Mouse (Mus musculus) embryonic facial prominence, embryonic 11.5 days (tissue): ENCODE measurements around the gene Slc32a1. TPM values are rescaled to one million over a fixed set of nuclear protein-coding genes. Genes with fewer than 3 reads are reported as not detected.

ENCODE experiments used
- ATAC-seq: fragments of 200-750 bp; cut with Nextera tagmentation; replicated peaks from 2 replicates; pipeline ENCODE4 v1.8.0; 2017; ENCODE audit warnings: low read depth; ENCODE audit not compliant: insufficient number of reproducible peaks, low FRiP score, low TSS enrichment
- DNase-seq: peaks from one replicate; pipeline ENCODE4 v3.0.0-alpha.2; 2015; ENCODE audit warnings: low spot score
- H3K27ac ChIP-seq: fragments of 300-500 bp; sonication (generic); replicated peaks from 2 replicates; pipeline ENCODE4 v1.5.1; 2014; ENCODE audit warnings: mild to moderate bottlenecking, low read depth, low read length, control low read depth
- H3K27me3 ChIP-seq: fragments of 300-500 bp; sonication (generic); 2 replicates; pipeline ENCODE4 v1.6.1; 2014; ENCODE audit warnings: mild to moderate bottlenecking, low read length, moderate library complexity, mixed read lengths; ENCODE audit not compliant: control insufficient read depth, insufficient read depth
- H3K36me3 ChIP-seq: fragments of 300-500 bp; sonication (generic); replicated peaks from 2 replicates; pipeline ENCODE4 v1.6.1; 2014; ENCODE audit warnings: low read depth, mild to moderate bottlenecking, low read length, moderate library complexity, mixed read lengths; ENCODE audit not compliant: control insufficient read depth, insufficient read depth
- H3K4me1 ChIP-seq: fragments of 300-500 bp; sonication (generic); 2 replicates; pipeline ENCODE4 v1.6.1; 2014; ENCODE audit warnings: low read length, mixed read lengths; ENCODE audit not compliant: control insufficient read depth, insufficient read depth
- H3K4me2 ChIP-seq: fragments of 300-500 bp; sonication (generic); 2 replicates; pipeline ENCODE4 v1.6.1; 2014; ENCODE audit warnings: low read depth, mild to moderate bottlenecking, control low read depth, low read length, moderate library complexity
- H3K4me3 ChIP-seq: fragments of 300-500 bp; sonication (generic); 2 replicates; pipeline ENCODE4 v1.5.1; 2014; ENCODE audit warnings: low read depth, low read length, control low read depth
- H3K9ac ChIP-seq: fragments of 300-500 bp; sonication (generic); replicated peaks from 2 replicates; pipeline ENCODE4 v1.6.1; 2014; ENCODE audit warnings: mild to moderate bottlenecking, control low read depth, low read length
- H3K9me3 ChIP-seq: fragments of 300-500 bp; sonication (generic); replicated peaks from 2 replicates; pipeline ENCODE4 v1.6.1; 2016; ENCODE audit warnings: mild to moderate bottlenecking, low read length, inconsistent platforms, mixed read lengths; ENCODE audit not compliant: control insufficient read depth
- WGBS: fragments of 180-500 bp; shearing (Covaris S2); extraction: QIAGEN DNeasy Blood & Tissue Kit; methylation state at CpG from one replicate; pipeline ENCODE4 v1.1.7; 2014; 5-methylcytosine and 5-hydroxymethylcytosine counted together
- polyA plus RNA-seq: library from polyadenylated mRNA; unstranded; fragments of >200 nt; fragmentation: Nextera tagmentation; extraction: Ambion mirVana; gene quantifications from 2 replicates; pipeline ENCODE4 v1.2.1, GENCODE M21; 2014

Gene Slc32a1
- polyA plus RNA-seq, 1 experiment from 2014 or later, result 0.27 TPM

DNA sequence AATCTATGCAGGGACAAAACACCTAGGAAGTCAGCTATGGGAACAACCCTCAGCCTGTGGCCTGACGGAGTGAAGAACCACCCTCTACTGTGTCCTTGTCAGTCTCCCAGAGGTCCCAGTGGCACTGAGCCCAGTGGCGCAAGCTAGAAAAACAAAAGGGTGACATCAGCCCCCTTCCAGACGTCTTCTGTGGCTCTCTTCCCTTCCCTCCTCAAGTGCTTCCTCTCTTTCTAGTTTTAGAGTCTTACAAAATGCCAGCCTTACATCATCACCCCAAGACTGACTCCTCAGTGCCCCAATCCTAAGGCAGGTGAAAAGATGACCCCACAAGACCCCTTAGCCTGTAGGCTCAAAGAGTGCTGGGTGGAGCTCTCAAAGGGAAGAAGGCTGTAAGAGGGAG, 20.1 kb upstream of the Slc32a1 start:
- H3K27me3 ChIP-seq, result no peaks in the 10 kb centered on the region
- H3K4me2 ChIP-seq, result no peak overlapping the region
- ATAC-seq (no peak), DNase-seq (no peak)
- H3K9me3 ChIP-seq, result no peaks in the 10 kb centered on the region
- no peak overlapping the region for H3K27ac ChIP-seq
- no peak overlapping the region for H3K4me3 ChIP-seq
- H3K36me3 ChIP-seq, result no peaks in the 10 kb centered on the region
- no peaks in the 10 kb centered on the region; the same call in 1 of the 2 replicates for H3K4me1 ChIP-seq
- no peak overlapping the region for H3K9ac ChIP-seq
- 62% methylated on average over 3 of the region's 3 CpGs for WGBS

DNA sequence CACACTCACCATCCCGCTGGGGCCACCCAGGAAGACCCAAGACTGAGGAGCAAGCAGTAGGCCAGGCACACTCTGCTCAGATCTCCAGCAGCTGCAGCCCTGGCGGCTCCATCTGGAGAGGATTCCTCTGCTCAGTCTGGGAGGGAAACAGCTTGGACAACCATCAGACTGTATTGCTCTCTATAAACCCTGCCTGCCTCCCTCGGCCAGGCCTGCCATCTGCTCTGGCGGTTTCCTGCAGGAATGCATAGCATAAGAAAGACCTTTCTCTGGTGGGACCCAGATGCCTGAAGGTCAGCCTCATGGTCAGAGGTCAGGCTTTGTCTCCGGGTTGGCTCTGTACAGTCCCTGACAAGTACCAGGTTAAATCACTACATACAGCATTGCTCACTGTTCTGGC, 19.3 kb upstream of the Slc32a1 start:
- no peaks in the 10 kb centered on the region; the same call in 1 of the 2 replicates for H3K4me1 ChIP-seq
- no peak overlapping the region for H3K27ac ChIP-seq
- H3K4me2 ChIP-seq, result no peak overlapping the region
- WGBS, result 37% methylated on average over 5 of the region's 5 CpGs
- H3K4me3 ChIP-seq, result no peak overlapping the region
- DNase-seq (no peak), ATAC-seq (no peak)
- no peaks in the 10 kb centered on the region for H3K9me3 ChIP-seq
- no peaks in the 10 kb centered on the region for H3K27me3 ChIP-seq
- no peaks in the 10 kb centered on the region for H3K36me3 ChIP-seq
- H3K9ac ChIP-seq, result no peak overlapping the region

DNA sequence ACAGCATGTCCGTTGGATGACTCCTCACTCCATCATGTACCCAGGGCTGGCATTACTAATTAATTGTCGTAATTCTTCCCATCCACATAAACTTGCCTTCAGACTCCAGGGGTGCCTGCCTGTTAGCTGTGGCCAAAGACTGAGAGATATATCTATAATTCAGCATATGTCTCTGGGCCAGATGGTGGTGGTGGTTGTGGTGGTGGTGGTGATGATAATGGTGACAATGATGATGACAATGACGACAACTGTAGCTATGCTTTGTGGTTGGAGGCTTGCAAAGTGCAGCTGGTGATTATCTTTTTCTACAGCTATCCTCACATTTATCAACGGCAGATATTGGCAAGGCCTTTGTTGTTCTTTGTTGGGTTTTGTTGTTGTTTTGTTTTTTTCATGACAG, 17.2 kb upstream of the Slc32a1 start:
- H3K4me3 ChIP-seq, result no peak overlapping the region
- no peaks in the 10 kb centered on the region for H3K27me3 ChIP-seq
- WGBS, result 94% methylated on average over 4 of the region's 4 CpGs
- H3K9ac ChIP-seq, result no peak overlapping the region
- no peak overlapping the region for H3K27ac ChIP-seq
- H3K4me1 ChIP-seq, result no peaks in the 10 kb centered on the region; the same call in 1 of the 2 replicates
- no peak overlapping the region for H3K4me2 ChIP-seq
- no peak for DNase-seq
- no peaks in the 10 kb centered on the region for H3K36me3 ChIP-seq
- no peaks in the 10 kb centered on the region for H3K9me3 ChIP-seq
- no peak for ATAC-seq

DNA sequence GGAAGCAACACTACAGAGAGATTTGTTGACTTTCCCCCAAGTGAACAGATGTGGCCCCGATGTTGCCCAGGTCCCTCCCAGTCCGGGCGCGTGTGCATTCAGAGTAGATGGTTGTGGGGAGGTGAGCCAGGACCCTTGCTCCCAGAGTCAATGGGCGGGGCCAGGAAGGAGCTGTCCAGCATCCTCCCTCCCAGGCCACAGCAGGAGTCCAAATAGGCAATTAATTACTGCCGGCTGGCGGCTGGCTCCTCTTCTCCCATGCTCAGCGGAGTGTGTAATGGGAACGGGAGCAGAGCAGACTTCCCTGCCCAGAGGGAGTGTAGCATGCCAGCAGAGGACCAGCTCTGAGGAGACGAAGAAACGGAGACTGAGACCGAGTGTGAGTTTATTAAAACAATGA, 15.5 kb upstream of the Slc32a1 start:
- Histone ChIP-seq H3K4me2 (no peak overlapping the region), H3K4me3 (no peak overlapping the region), H3K36me3 (no peaks in the 10 kb centered on the region), H3K9ac (no peak overlapping the region), H3K4me1 (no peaks in the 10 kb centered on the region; the same call in 1 of the 2 replicates), H3K27ac (no peak overlapping the region), H3K9me3 (no peaks in the 10 kb centered on the region), H3K27me3 (no peaks in the 10 kb centered on the region)
- 0% methylated on average over 12 of the region's 12 CpGs for WGBS
- peak; percentile 80; the same call in 1 of the 2 replicates for ATAC-seq
- DNase-seq, result peak; percentile 81

DNA sequence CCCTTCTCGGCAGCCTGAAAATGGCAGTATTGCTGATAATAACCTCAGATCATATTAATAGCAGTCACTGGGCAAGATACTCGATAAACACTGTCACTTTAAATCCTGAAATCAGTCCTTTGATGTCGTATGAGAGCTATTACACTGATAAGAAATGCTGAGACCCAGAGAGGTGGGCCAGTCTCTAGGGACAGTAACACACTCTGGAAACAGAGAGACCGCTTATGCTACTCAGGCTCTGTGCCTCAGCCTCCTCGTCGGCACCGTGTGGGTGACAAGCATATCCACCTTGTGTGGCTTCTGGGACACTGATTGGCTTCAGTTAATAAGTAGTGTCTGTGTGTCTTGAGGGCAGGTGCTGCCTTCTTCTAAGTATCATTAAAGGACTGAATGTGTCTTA, 15.0 kb upstream of the Slc32a1 start:
- Histone ChIP-seq H3K36me3 (no peaks in the 10 kb centered on the region), H3K27ac (no peak overlapping the region), H3K4me2 (no peak overlapping the region), H3K4me3 (no peak overlapping the region), H3K4me1 (no peaks in the 10 kb centered on the region; the same call in 1 of the 2 replicates), H3K27me3 (no peaks in the 10 kb centered on the region), H3K9ac (no peak overlapping the region), H3K9me3 (no peaks in the 10 kb centered on the region)
- DNase-seq (no peak), ATAC-seq (no peak)
- 24% methylated on average over 7 of the region's 7 CpGs for WGBS

DNA sequence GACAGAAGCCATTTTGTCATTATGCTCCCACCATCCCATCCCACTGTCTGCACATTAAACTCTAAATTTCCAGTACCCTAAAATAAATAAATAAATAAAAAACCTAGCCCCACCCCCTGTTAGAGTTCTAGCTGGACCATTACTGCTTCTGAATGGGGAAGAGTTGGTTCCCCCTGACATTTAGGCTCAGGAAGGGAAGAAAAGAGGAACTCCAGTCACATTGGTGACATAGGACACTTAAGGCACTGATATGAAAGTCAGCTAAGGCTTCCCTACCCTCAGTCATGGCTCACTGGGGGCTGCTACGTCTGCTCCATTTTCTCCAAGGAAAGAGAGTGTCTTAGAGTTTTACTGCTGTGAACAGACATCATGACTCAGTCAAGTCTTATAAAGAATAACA, 13.8 kb upstream of the Slc32a1 start:
- WGBS, result 60% methylated on average over 1 of the region's 1 CpGs
- ATAC-seq (no peak), DNase-seq (no peak)
- Histone ChIP-seq H3K27me3 (no peaks in the 10 kb centered on the region), H3K4me1 (no peaks in the 10 kb centered on the region; the same call in 1 of the 2 replicates), H3K4me3 (no peak overlapping the region), H3K36me3 (no peaks in the 10 kb centered on the region), H3K9me3 (no peaks in the 10 kb centered on the region), H3K4me2 (no peak overlapping the region), H3K27ac (no peak overlapping the region), H3K9ac (no peak overlapping the region)

DNA sequence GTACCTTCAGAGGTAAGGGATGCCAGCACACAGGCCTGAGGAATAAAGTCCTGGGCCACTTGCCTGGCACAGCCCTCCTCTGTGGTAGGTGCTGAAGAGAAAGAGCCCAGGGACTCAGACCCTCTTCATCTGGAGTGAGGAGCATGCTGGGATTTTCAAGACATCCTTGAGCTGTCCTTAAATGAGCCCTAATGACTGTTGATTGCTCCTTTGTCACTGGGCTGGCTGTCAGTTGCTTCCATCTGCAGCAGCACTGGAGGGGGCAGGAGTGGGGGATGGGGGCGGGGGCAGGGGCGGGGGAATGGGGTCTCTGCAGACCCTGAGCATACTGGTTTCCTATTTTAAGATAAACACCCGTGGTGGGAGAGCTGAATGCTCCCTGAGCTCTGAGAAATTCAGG, 10.1 kb upstream of the Slc32a1 start:
- no peaks in the 10 kb centered on the region for H3K9me3 ChIP-seq
- no peak overlapping the region for H3K9ac ChIP-seq
- no peak overlapping the region for H3K4me3 ChIP-seq
- H3K27me3 ChIP-seq, result peaks cover 3% of the 10 kb centered on the region; the same call in 1 of the 2 replicates
- no peak overlapping the region for H3K4me2 ChIP-seq
- no peak for DNase-seq
- 28% methylated on average over 3 of the region's 3 CpGs for WGBS
- no peak overlapping the region for H3K27ac ChIP-seq
- no peaks in the 10 kb centered on the region; the same call in 1 of the 2 replicates for H3K4me1 ChIP-seq
- 0 out of 2 replicates have a peak, but pooled peaks have one; percentile 25 for ATAC-seq
- no peaks in the 10 kb centered on the region for H3K36me3 ChIP-seq

DNA sequence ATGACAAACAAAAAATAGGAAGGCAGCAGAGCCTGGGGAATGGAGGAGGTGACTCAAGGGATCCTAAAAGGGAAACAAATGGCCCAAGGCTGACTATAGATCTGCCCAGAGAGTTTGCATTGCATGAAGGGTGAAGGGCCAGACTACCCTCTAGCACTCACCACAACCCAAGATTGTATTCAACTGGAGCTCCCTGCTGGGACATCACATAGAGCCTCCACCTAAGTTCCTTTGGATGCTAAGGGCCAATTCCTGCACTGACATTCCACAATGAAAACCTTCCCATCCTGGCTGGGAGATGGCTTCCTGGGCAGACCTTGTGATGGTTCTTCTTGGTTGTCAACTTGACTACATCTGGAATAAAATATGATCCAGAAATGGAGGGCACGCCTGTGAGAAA, 9.2 kb upstream of the Slc32a1 start:
- H3K9ac ChIP-seq, result no peak overlapping the region
- H3K27ac ChIP-seq, result no peak overlapping the region
- H3K27me3 ChIP-seq, result peaks cover 8% of the 10 kb centered on the region
- H3K4me3 ChIP-seq, result no peak overlapping the region
- H3K4me1 ChIP-seq, result no peaks in the 10 kb centered on the region; the same call in 1 of the 2 replicates
- H3K36me3 ChIP-seq, result no peaks in the 10 kb centered on the region
- 70% methylated on average over 1 of the region's 1 CpGs for WGBS
- DNase-seq (no peak), ATAC-seq (no peak)
- no peaks in the 10 kb centered on the region for H3K9me3 ChIP-seq
- no peak overlapping the region for H3K4me2 ChIP-seq
